Mouse (Mus musculus): ENCODE measurements around the gene Fat1. TPM values are rescaled to one million over a fixed set of nuclear protein-coding genes. Genes with fewer than 3 reads are reported as not detected.

Gene Fat1
- polyA plus RNA-seq (2014; fragmentation: Nextera tagmentation; extraction: Ambion mirVana), result 23.1 and 25.1 TPM in 2 replicates

- Histone ChIP-seq H3K4me3 (ENCODE audit: low read depth, low read length) (peak within 1 kb of the TSS; percentile 62), H3K9ac (ENCODE audit: low read length) (peak within 1 kb of the TSS; percentile 70), H3K36me3 (ENCODE audit: control insufficient read depth, insufficient read depth, low read length) (no peaks in the 10 kb centered on the region), H3K27me3 (ENCODE audit: control insufficient read depth, insufficient read depth, low read length) (no peaks in the 10 kb centered on the region), H3K9me3 (ENCODE audit: control insufficient read depth, low read length) (no peaks in the 10 kb centered on the region), H3K4me2 (peak within 1 kb of the TSS; percentile 81), H3K4me1 (ENCODE audit: control insufficient read depth, insufficient read depth, low read length) (peaks cover 5% of the 10 kb centered on the region; the same call in 1 of the 2 replicates), H3K27ac (ENCODE audit: low read depth, low read length) (peak within 1 kb of the TSS; percentile 80)
- DNase-seq (ENCODE audit: low spot score, missing footprints), result peak; percentile 99
- WGBS, result under 1% methylated on average over 47 of the region's 49 CpGs
- peak; percentile 73 for ATAC-seq (ENCODE audit: low FRiP score)
These were observed at the start of gene Fat1 for GRCm38 (mm10) chr8:44934850-44935497. Gene Fat1 (plus strand): TSS chr8:44935447.

DNA sequence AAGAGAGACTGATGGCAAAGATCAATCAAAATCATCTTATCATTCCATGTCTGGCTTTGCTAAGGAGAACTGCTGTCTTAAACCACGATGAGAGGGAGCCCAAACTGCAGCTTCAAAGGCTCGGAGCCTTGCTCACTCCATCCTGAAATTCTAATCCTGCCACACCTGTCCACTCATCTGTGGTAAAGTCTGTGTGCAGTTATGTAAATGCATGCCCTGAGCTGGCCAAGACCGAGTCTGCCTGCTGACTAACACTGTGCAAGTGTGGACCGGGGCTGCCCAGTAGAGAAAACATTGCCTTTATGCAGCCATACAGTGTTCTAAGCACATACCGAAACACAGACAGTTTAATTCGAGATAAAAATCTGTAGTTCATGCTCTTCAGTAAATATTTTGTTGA, 40.6 kb upstream of the Fat1 start:
- DNase-seq (ENCODE audit: low spot score, missing footprints) (no peak), ATAC-seq (ENCODE audit: low FRiP score) (no peak)
- Histone ChIP-seq H3K4me2 (no peak overlapping the region), H3K36me3 (ENCODE audit: control insufficient read depth, insufficient read depth, low read length) (no peaks in the 10 kb centered on the region), H3K4me3 (ENCODE audit: low read depth, low read length) (no peak overlapping the region), H3K27me3 (ENCODE audit: control insufficient read depth, insufficient read depth, low read length) (no peaks in the 10 kb centered on the region), H3K9ac (ENCODE audit: low read length) (no peak overlapping the region), H3K9me3 (ENCODE audit: control insufficient read depth, low read length) (no peaks in the 10 kb centered on the region), H3K4me1 (ENCODE audit: control insufficient read depth, insufficient read depth, low read length) (no peaks in the 10 kb centered on the region), H3K27ac (ENCODE audit: low read depth, low read length) (no peak overlapping the region)
- WGBS, result 85% methylated on average over 6 of the region's 6 CpGs

GRCm38 (mm10) chr8:44899575-44899991, 35.7 kb upstream of the Fat1 start:
- H3K27ac ChIP-seq (ENCODE audit: low read depth, low read length), result no peak overlapping the region
- no peak overlapping the region for H3K4me3 ChIP-seq (ENCODE audit: low read depth, low read length)
- ATAC-seq (ENCODE audit: low FRiP score) (peak; percentile 54; the same call in 1 of the 2 replicates), DNase-seq (ENCODE audit: low spot score, missing footprints) (peak; percentile 86)
- H3K4me1 ChIP-seq (ENCODE audit: control insufficient read depth, insufficient read depth, low read length), result no peaks in the 10 kb centered on the region
- H3K4me2 ChIP-seq, result no peak overlapping the region
- 56% methylated on average over 12 of the region's 12 CpGs for WGBS
- no peaks in the 10 kb centered on the region for H3K36me3 ChIP-seq (ENCODE audit: control insufficient read depth, insufficient read depth, low read length)
- H3K9me3 ChIP-seq (ENCODE audit: control insufficient read depth, low read length), result no peaks in the 10 kb centered on the region
- H3K27me3 ChIP-seq (ENCODE audit: control insufficient read depth, insufficient read depth, low read length), result no peaks in the 10 kb centered on the region
- no peak overlapping the region for H3K9ac ChIP-seq (ENCODE audit: low read length)

- 83% methylated on average over 12 of the region's 12 CpGs for WGBS
- no peaks in the 10 kb centered on the region for H3K27me3 ChIP-seq (ENCODE audit: control insufficient read depth, insufficient read depth, low read length)
- H3K4me2 ChIP-seq, result no peak overlapping the region
These were observed 23.9 kb upstream of the Fat1 start for GRCm38 (mm10) chr8:44911126-44911903.

DNA sequence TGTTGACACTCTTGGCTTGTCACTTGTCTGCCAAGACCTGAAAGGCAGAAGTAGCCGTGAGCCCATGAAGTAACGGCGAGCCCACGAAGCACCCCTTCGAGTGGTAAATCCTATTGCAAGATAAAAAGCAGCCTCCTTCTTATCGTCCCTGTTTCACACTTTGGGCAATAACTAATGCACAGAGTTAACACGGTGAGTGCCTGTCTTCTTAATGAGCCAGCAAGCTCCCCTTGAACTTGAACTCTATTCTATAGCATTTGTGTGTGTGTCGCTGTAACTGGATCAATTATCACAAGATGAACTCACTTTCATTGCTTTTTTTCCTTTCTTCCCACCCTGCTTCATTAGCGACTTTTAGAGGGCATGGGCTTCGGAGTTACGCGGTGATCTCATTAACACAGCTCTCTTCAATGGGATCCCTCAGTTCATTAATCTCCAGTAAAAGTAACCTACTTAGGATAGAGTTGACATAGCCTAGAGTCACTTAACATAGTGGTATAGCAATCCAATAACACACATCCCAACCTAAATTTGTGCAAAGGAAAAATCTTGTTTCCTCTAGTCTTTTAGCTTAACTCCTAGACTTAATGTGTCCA, 15.7 kb upstream of the Fat1 start:
- no peaks in the 10 kb centered on the region for H3K36me3 ChIP-seq (ENCODE audit: control insufficient read depth, insufficient read depth, low read length)
- no peak overlapping the region for H3K4me3 ChIP-seq (ENCODE audit: low read depth, low read length)
- no peak for DNase-seq (ENCODE audit: low spot score, missing footprints)
- H3K4me1 ChIP-seq (ENCODE audit: control insufficient read depth, insufficient read depth, low read length), result no peaks in the 10 kb centered on the region
- H3K9me3 ChIP-seq (ENCODE audit: control insufficient read depth, low read length), result no peaks in the 10 kb centered on the region
- H3K27ac ChIP-seq (ENCODE audit: low read depth, low read length), result no peak overlapping the region
- WGBS, result 89% methylated on average over 12 of the region's 12 CpGs
- no peak for ATAC-seq (ENCODE audit: low FRiP score)
- no peaks in the 10 kb centered on the region for H3K27me3 ChIP-seq (ENCODE audit: control insufficient read depth, insufficient read depth, low read length)
- no peak overlapping the region for H3K9ac ChIP-seq (ENCODE audit: low read length)
- no peak overlapping the region for H3K4me2 ChIP-seq

More at GRCm38 (mm10) chr8:44911126-44911903, 23.9 kb upstream of the Fat1 start:
- Histone ChIP-seq H3K27ac (ENCODE audit: low read depth, low read length) (no peak overlapping the region), H3K4me3 (ENCODE audit: low read depth, low read length) (no peak overlapping the region), H3K36me3 (ENCODE audit: control insufficient read depth, insufficient read depth, low read length) (no peaks in the 10 kb centered on the region), H3K9me3 (ENCODE audit: control insufficient read depth, low read length) (no peaks in the 10 kb centered on the region), H3K9ac (ENCODE audit: low read length) (no peak overlapping the region), H3K4me1 (ENCODE audit: control insufficient read depth, insufficient read depth, low read length) (no peaks in the 10 kb centered on the region)
- ATAC-seq (ENCODE audit: low FRiP score), result no peak
- no peak for DNase-seq (ENCODE audit: low spot score, missing footprints)

- H3K27me3 ChIP-seq (ENCODE audit: control insufficient read depth, insufficient read depth, low read length), result no peaks in the 10 kb centered on the region
- H3K4me2 ChIP-seq, result no peak overlapping the region
- H3K4me1 ChIP-seq (ENCODE audit: control insufficient read depth, insufficient read depth, low read length), result no peaks in the 10 kb centered on the region
- no peak overlapping the region for H3K4me3 ChIP-seq (ENCODE audit: low read depth, low read length)
- no peak overlapping the region for H3K9ac ChIP-seq (ENCODE audit: low read length)
- no peak for ATAC-seq (ENCODE audit: low FRiP score)
- DNase-seq (ENCODE audit: low spot score, missing footprints), result no peak
- no peaks in the 10 kb centered on the region for H3K9me3 ChIP-seq (ENCODE audit: control insufficient read depth, low read length)
- H3K36me3 ChIP-seq (ENCODE audit: control insufficient read depth, insufficient read depth, low read length), result no peaks in the 10 kb centered on the region
- no peak overlapping the region for H3K27ac ChIP-seq (ENCODE audit: low read depth, low read length)
- WGBS, result 73% methylated on average over 7 of the region's 7 CpGs
These were observed 14.7 kb upstream of the Fat1 start for GRCm38 (mm10) chr8:44920379-44921032.

DNA sequence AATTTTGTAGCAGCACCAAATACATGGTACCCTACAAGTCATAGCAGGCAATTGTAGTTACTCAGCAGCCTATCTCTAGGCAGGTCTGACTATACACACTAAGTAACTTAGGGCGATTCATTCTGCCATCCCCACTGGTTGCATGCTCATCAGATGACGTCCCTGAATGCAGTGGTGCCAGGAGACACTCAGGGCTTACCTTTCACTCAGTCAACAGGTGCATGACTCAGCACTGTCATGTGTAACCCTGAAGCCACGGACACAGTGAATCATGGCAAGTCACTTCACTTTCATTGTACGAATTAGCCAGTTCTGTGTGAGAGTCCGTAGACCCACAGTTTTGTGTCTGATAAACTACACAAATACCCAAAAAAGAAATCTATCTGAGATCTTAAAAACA, 10.3 kb upstream of the Fat1 start:
- DNase-seq (ENCODE audit: low spot score, missing footprints), result no peak
- no peak for ATAC-seq (ENCODE audit: low FRiP score)
- Histone ChIP-seq H3K4me1 (ENCODE audit: control insufficient read depth, insufficient read depth, low read length) (no peaks in the 10 kb centered on the region), H3K36me3 (ENCODE audit: control insufficient read depth, insufficient read depth, low read length) (no peaks in the 10 kb centered on the region), H3K4me3 (ENCODE audit: low read depth, low read length) (no peak overlapping the region), H3K9me3 (ENCODE audit: control insufficient read depth, low read length) (no peaks in the 10 kb centered on the region), H3K27ac (ENCODE audit: low read depth, low read length) (no peak overlapping the region), H3K9ac (ENCODE audit: low read length) (no peak overlapping the region), H3K27me3 (ENCODE audit: control insufficient read depth, insufficient read depth, low read length) (no peaks in the 10 kb centered on the region), H3K4me2 (no peak overlapping the region)
- WGBS, result 92% methylated on average over 5 of the region's 5 CpGs

DNA sequence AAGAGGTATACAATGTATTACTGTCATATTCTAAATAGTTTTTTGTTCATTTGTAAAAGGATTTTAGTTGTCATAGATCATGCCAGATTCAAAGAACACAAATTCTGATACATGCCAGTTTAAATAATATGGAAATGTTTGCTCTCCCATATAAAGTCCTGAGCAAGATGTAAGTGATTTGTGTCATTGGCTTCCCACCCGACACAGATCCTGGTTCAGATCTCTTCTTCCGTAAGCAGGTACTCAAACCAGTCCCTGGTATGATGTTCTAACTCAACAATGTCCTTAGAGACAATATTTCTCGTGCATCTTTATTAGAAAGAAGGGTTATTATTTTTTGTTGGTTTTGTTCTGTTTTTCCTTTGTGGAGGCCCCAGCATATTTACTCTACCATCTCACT, 5.2 kb upstream of the Fat1 start:
- no peak overlapping the region for H3K9ac ChIP-seq (ENCODE audit: low read length)
- H3K4me3 ChIP-seq (ENCODE audit: low read depth, low read length), result no peak overlapping the region
- no peaks in the 10 kb centered on the region for H3K36me3 ChIP-seq (ENCODE audit: control insufficient read depth, insufficient read depth, low read length)
- peak; percentile 69 for DNase-seq (ENCODE audit: low spot score, missing footprints)
- WGBS, result 82% methylated on average over 3 of the region's 3 CpGs
- no peaks in the 10 kb centered on the region; the same call in 1 of the 2 replicates for H3K4me1 ChIP-seq (ENCODE audit: control insufficient read depth, insufficient read depth, low read length)
- no peak for ATAC-seq (ENCODE audit: low FRiP score)
- H3K9me3 ChIP-seq (ENCODE audit: control insufficient read depth, low read length), result no peaks in the 10 kb centered on the region
- H3K27ac ChIP-seq (ENCODE audit: low read depth, low read length), result no peak overlapping the region
- no peaks in the 10 kb centered on the region for H3K27me3 ChIP-seq (ENCODE audit: control insufficient read depth, insufficient read depth, low read length)
- no peak overlapping the region for H3K4me2 ChIP-seq

Data from midbrain, embryonic 11.5 days (tissue).